Mouse (Mus musculus) gastrocnemius, adult 8-10 months (tissue): ENCODE measurements at regions not wholly inside any gene's neighbourhood (a gene's known extent, or its start where the extent isn't known, plus 50 kb on each side); places are given as distances from the start of the nearest gene placed in this dataset.
"Not testable (repeated sequence)": the region's sequence is repeated elsewhere in the genome, so short reads cannot be mapped to it uniquely, and the experiment has no call there.

Experiments
- DNase-seq, 2 experiments: peaks; one replicate each; pipeline ENCODE4 v3.0.0; 2022; ENCODE audit warnings: low spot score in 2 of 2

- DNase-seq = no peak
Observed at GRCm38 (mm10) chr7:111846417-111846816, 66.6 kb upstream of the Galnt18 start.

GRCm38 (mm10) chr7:111843715-111844114 lies 63.9 kb upstream of the Galnt18 start:
- DNase-seq = no peak

- DNase-seq = no peak
Observed at GRCm38 (mm10) chr7:111840826-111841225, 61.0 kb upstream of the Galnt18 start.

- DNase-seq = no peak
Observed at GRCm38 (mm10) chr7:111838162-111838561, 58.4 kb upstream of the Galnt18 start.

- DNase-seq = not testable (repeated sequence)
Observed at GRCm38 (mm10) chr7:111834356-111834755, 54.6 kb upstream of the Galnt18 start.

GRCm38 (mm10) chr7:111829931-111830330 lies 50.2 kb upstream of the Galnt18 start:
- DNase-seq = no peak
